Mouse (Mus musculus): ENCODE results near the gene Larp1b.

DNA sequence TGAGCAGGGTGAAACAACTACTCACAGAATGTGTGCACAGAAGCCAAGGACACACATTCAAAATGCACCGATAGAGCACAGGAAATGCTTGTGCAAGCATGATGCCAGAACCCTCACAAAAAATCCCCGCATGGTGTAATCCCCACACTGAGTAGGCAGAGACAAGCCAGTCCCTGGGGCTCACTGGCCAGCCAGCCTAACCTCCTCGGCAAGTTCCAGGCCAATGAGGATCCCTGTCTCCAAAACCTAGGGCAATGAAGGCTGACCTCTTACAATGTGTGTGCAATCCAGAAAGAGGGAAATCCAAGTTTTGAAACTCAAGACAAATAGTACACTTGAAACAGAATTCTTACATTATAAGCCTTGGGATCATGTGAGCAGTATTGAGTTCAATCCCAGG is 103.7 kb downstream of the Larp1b start:
- TF ChIP-seq CTCF (IDR thresholded peaks at IDR 0.05; ENCODE audit: extremely low read depth, insufficient read length, insufficient replicate concordance, low read depth, low read length), result no peak
- TF ChIP-seq POLR2A (IDR thresholded peaks at IDR 0.05; ENCODE audit: low read depth, low read length), result no peak

All from small intestine, adult 2 months (tissue).